Mouse (Mus musculus) small intestine, adult 2 months (tissue): ENCODE data around the gene Cdk5rap2.

Experiments used
- CTCF ChIP-seq: fragments of 200-500 bp; IDR thresholded peaks from 2 replicates; pipeline ENCODE4 v1.5.1; 2012; ENCODE audit warnings: low read depth, mild to moderate bottlenecking, control low read depth, inconsistent platforms, low read length, moderate library complexity, mixed read lengths; ENCODE audit not compliant: insufficient replicate concordance, insufficient read length; ENCODE audit errors: extremely low read depth
- POLR2A ChIP-seq: fragments of 200-500 bp; IDR thresholded peaks from 2 replicates; pipeline ENCODE4 v1.6.1; 2012; ENCODE audit warnings: low read depth, mild to moderate bottlenecking, control low read depth, inconsistent platforms, low read length, moderate library complexity

DNA sequence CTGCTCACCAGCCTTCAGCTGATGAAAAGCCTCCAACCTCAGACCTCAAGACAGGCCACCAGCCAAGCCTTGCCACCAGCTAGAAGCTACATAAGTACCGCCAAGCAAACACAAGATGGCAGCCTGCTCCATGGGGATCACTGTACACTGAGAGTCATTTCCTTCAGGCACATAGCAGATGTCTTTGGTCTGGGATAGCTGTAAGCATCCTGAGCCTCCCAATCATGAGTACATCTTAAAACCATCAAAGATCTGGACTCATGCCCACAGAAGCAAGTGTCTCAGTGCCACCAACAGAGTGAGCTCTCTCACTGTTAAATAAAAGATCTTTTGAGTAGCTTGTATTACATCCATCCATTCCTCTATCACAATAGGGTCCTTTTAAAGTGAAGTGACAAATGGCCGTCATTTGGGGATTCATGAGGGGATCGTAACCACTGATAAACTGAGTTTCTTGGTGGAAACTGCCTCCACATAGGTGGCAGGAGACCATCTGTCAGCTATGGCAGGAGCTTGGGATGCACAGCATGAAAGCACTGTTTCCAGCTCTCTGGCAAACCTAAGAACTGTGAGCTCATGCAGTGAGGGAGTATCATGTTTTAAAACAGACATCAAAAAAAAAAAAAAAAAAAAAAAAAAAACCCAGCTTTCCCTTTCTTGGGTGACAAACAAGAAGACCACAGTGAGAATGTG is 150.4 kb downstream of the Cdk5rap2 start:
- no peak for TF ChIP-seq POLR2A
- TF ChIP-seq CTCF, result no peak
